Mouse (Mus musculus) small intestine, adult 2 months (tissue): ENCODE results near the gene Ndufa3.

ENCODE experiments used
- CTCF ChIP-seq: fragments of 200-500 bp; IDR thresholded peaks from 2 replicates; pipeline ENCODE4 v1.5.1; 2012; ENCODE audit warnings: low read depth, mild to moderate bottlenecking, control low read depth, inconsistent platforms, low read length, moderate library complexity, mixed read lengths; ENCODE audit not compliant: insufficient replicate concordance, insufficient read length; ENCODE audit errors: extremely low read depth
- POLR2A ChIP-seq: fragments of 200-500 bp; IDR thresholded peaks from 2 replicates; pipeline ENCODE4 v1.6.1; 2012; ENCODE audit warnings: low read depth, mild to moderate bottlenecking, control low read depth, inconsistent platforms, low read length, moderate library complexity

GRCm38 (mm10) chr7:3616057-3616388 is 1.1 kb upstream of the Ndufa3 start, which contains the start of gene Oscar:
- TF ChIP-seq CTCF (no peak), POLR2A (no peak)
